Mouse (Mus musculus): ENCODE measurements around the gene Cxcr4. TPM values are rescaled to one million over a fixed set of nuclear protein-coding genes. Genes with fewer than 3 reads are reported as not detected.

Gene Cxcr4
- total and polyA plus RNA-seq, 3 experiments: 4.2 to 11.2 TPM; not detected in 1

DNA sequence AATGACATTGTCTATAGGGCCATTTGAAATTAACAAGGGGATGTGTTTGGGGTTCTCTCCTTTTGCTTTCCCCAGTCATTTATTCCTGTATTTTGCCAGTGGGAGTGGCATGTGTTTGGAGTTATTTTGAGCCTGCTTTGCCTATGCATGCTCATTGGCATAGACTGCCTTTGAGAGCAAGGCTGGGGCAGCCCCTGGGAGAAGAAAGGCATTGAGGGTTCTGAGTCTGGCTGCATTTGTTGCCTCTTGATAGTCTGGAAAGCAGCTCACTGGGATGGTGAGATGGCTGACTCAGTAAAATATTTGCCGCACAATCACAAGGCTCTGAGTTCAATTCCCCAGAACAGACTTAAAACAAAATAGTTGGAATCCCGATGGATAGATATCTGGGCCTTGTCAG is 8.5 kb upstream of the Cxcr4 start:
- H3K4me1 ChIP-seq (ENCODE audit: control insufficient read depth in 1 of 2, insufficient read depth in 2 of 2, low read length in 2 of 2): no peaks in the 10 kb centered on the region
- H3K27me3 ChIP-seq (ENCODE audit: control insufficient read depth in 1 of 2, insufficient read depth in 2 of 2, low read length in 2 of 2): no peaks in the 10 kb centered on the region; a peak in 1 of 4 replicates
- no peaks in the 10 kb centered on the region for H3K36me3 ChIP-seq (ENCODE audit: control insufficient read depth in 1 of 2, insufficient read depth in 2 of 2, low read length in 2 of 2)
- no peak overlapping the region for H3K4me3 ChIP-seq (ENCODE audit: control insufficient read depth in 1 of 2, insufficient read depth in 1 of 2, low read depth in 2 of 2, low read length in 2 of 2)
- no peak overlapping the region for H3K9ac ChIP-seq (ENCODE audit: control insufficient read depth, low read depth, low read length, poor library complexity, severe bottlenecking)
- H3K9me3 ChIP-seq (replicated peaks; ENCODE audit: insufficient read depth, low read length): no peaks in the 10 kb centered on the region
- H3K27ac ChIP-seq (ENCODE audit: control insufficient read depth, low read depth, low read length): no peak overlapping the region
- no peaks in the 10 kb centered on the region for H3K79me2 ChIP-seq (ENCODE audit: control insufficient read depth, insufficient read depth, low read length, poor library complexity)
- DNase-seq (ENCODE audit: low read depth, low spot score): no peak
- no peak for TF ChIP-seq E2F4 (IDR thresholded peaks at IDR 0.05; ENCODE audit: borderline replicate concordance, low read depth, low read length)
- no peak for TF ChIP-seq MAZ (IDR thresholded peaks at IDR 0.05; ENCODE audit: low read depth, low read length)
- TF ChIP-seq MEF2A (IDR thresholded peaks at IDR 0.05; ENCODE audit: extremely low read depth, insufficient replicate concordance, low read depth, low read length, poor library complexity, severe bottlenecking): no peak
- TF ChIP-seq ZMIZ1 (IDR thresholded peaks at IDR 0.05; ENCODE audit: low read depth, low read length): no peak
- no peak for TF ChIP-seq TBP (IDR thresholded peaks at IDR 0.05; ENCODE audit: low read depth, low read length)
- TF ChIP-seq ZC3H11A (IDR thresholded peaks at IDR 0.05; ENCODE audit: low read depth, low read length): no peak

DNA sequence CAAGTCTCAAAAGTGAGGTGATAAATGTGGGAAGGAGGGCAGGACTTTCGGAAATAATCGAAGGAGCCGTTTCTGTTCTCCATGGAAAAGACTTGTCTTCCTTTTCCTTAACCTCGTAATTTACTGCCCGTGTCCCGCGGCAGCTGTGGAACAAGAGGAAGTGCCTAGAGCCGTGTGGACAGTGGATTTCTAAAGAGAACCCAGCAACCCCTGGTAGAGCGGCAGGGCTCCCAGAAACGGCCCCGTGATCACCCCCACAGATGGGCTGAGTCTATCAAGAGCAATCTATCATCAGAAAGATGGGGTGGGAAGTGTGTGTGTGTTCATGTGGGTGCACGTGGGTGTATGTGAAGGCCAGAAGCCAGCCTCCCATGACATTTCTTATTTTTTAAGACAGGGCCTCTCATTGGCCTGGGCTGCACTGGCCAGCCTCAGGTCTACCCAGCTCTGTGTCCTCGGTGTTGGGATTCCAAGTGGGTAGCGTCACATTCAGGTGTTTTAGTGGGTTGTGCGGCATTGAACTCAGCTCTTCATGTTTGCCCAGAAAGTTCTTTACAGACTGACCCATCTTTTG is 5.2 kb upstream of the Cxcr4 start:
- TF ChIP-seq CHD2 (IDR thresholded peaks at IDR 0.05; ENCODE audit: low read length) (no peak), NRF1 (IDR thresholded peaks at IDR 0.05; ENCODE audit: insufficient read depth, low read depth, low read length, poor library complexity, severe bottlenecking) (no peak), ELF1 (IDR thresholded peaks at IDR 0.05; ENCODE audit: low read depth, low read length) (no peak), ZNF384 (IDR thresholded peaks at IDR 0.05; ENCODE audit: low read depth, low read length) (no peak), MXI1 (IDR thresholded peaks at IDR 0.05; ENCODE audit: low read depth, low read length) (no peak), E2F4 (IDR thresholded peaks at IDR 0.05; ENCODE audit: borderline replicate concordance, low read depth, low read length) (no peak), TCF12 (IDR thresholded peaks at IDR 0.05; ENCODE audit: low read depth, low read length) (no peak)

DNA sequence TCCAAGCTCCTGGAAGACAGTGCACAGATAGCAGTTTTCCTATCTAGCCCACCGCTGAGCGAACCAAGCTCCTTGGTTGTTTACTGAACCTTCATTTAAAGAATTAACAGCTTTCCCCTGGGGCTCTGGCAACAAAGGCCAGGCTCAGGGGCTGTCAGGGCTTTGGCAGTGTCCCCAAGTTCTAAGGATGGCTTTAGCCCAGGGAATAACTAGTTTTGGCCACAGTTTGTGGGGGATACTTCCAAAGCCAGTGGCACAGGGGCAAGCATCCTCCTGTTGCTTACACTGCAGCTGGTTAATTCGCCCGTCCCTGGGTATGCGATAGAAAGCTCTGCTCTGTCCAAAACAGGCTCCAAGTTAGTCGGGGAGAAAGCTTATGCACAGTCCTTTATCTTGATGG is 3.4 kb upstream of the Cxcr4 start:
- Histone ChIP-seq H3K79me2 (ENCODE audit: control insufficient read depth, insufficient read depth, low read length, poor library complexity) (peaks cover 5% of the 10 kb centered on the region; the same call in 1 of the 2 replicates), H3K27me3 (ENCODE audit: control insufficient read depth in 1 of 2, insufficient read depth in 2 of 2, low read length in 2 of 2) (no peaks in the 10 kb centered on the region; a peak in 1 of 4 replicates), H3K4me1 (ENCODE audit: control insufficient read depth in 1 of 2, insufficient read depth in 2 of 2, low read length in 2 of 2) (0 out of 4 replicates have a peak, but pooled peaks cover 0 to 4% of the 10 kb centered on the region in 2 experiments), H3K27ac (ENCODE audit: control insufficient read depth, low read depth, low read length) (no peak overlapping the region), H3K4me3 (ENCODE audit: control insufficient read depth in 1 of 2, insufficient read depth in 1 of 2, low read depth in 2 of 2, low read length in 2 of 2) (no peak overlapping the region), H3K9me3 (replicated peaks; ENCODE audit: insufficient read depth, low read length) (no peaks in the 10 kb centered on the region), H3K9ac (ENCODE audit: control insufficient read depth, low read depth, low read length, poor library complexity, severe bottlenecking) (no peak overlapping the region), H3K36me3 (ENCODE audit: control insufficient read depth in 1 of 2, insufficient read depth in 2 of 2, low read length in 2 of 2) (no peaks in the 10 kb centered on the region)
- no peak for DNase-seq (ENCODE audit: low read depth, low spot score)
- TF ChIP-seq ETS1 (IDR thresholded peaks at IDR 0.05; ENCODE audit: low read depth, low read length): no peak
- TF ChIP-seq NELFE (IDR thresholded peaks at IDR 0.05; ENCODE audit: low read depth, low read length): no peak
- no peak for TF ChIP-seq SIN3A (IDR thresholded peaks at IDR 0.05; ENCODE audit: low read length)
- TF ChIP-seq RCOR1 (IDR thresholded peaks at IDR 0.05; ENCODE audit: low read depth, low read length): no peak
- no peak for TF ChIP-seq ZKSCAN1 (IDR thresholded peaks at IDR 0.05; ENCODE audit: low read depth, low read length)
- TF ChIP-seq USF2 (IDR thresholded peaks at IDR 0.05; ENCODE audit: borderline replicate concordance in 1 of 2, insufficient read depth in 1 of 2, low read depth in 1 of 2, low read length in 2 of 2): no peak
- no peak for TF ChIP-seq USF1 (IDR thresholded peaks at IDR 0.05; ENCODE audit: low read depth, low read length)
- no peak for TF ChIP-seq POLR2A (IDR thresholded peaks at IDR 0.05; ENCODE audit: control insufficient read depth in 1 of 2, insufficient read depth in 1 of 2, low read depth in 1 of 2, low read length in 2 of 2, poor library complexity in 1 of 2)
- no peak for TF ChIP-seq ZNF384 (IDR thresholded peaks at IDR 0.05; ENCODE audit: low read depth, low read length)
- no peak for TF ChIP-seq TCF12 (IDR thresholded peaks at IDR 0.05; ENCODE audit: low read depth, low read length)
- TF ChIP-seq NRF1 (IDR thresholded peaks at IDR 0.05; ENCODE audit: insufficient read depth, low read depth, low read length, poor library complexity, severe bottlenecking): no peak

More for the DNA sequence above, 5.2 kb upstream of the Cxcr4 start:
- no peak overlapping the region for H3K9ac ChIP-seq (ENCODE audit: control insufficient read depth, low read depth, low read length, poor library complexity, severe bottlenecking)
- no peaks in the 10 kb centered on the region; a peak in 1 of 4 replicates for H3K27me3 ChIP-seq (ENCODE audit: control insufficient read depth in 1 of 2, insufficient read depth in 2 of 2, low read length in 2 of 2)
- H3K4me3 ChIP-seq (ENCODE audit: control insufficient read depth in 1 of 2, insufficient read depth in 1 of 2, low read depth in 2 of 2, low read length in 2 of 2): no peak overlapping the region
- no peak for DNase-seq (ENCODE audit: low read depth, low spot score)
- no peaks in the 10 kb centered on the region for H3K79me2 ChIP-seq (ENCODE audit: control insufficient read depth, insufficient read depth, low read length, poor library complexity)
- H3K27ac ChIP-seq (ENCODE audit: control insufficient read depth, low read depth, low read length): no peak overlapping the region
- 0 out of 4 replicates have a peak, but pooled peaks cover 0 to 4% of the 10 kb centered on the region in 2 experiments for H3K4me1 ChIP-seq (ENCODE audit: control insufficient read depth in 1 of 2, insufficient read depth in 2 of 2, low read length in 2 of 2)
- no peaks in the 10 kb centered on the region for H3K9me3 ChIP-seq (replicated peaks; ENCODE audit: insufficient read depth, low read length)
- no peaks in the 10 kb centered on the region for H3K36me3 ChIP-seq (ENCODE audit: control insufficient read depth in 1 of 2, insufficient read depth in 2 of 2, low read length in 2 of 2)

Data from MEL (cell line).